Mouse (Mus musculus): ENCODE measurements around the gene Ppp1ca.

Ppp1ca gene

GRCm38 (mm10) chr19:4155223-4156072 is 36.4 kb upstream of the Ppp1ca start:
- DNase-seq: no peak

DNA sequence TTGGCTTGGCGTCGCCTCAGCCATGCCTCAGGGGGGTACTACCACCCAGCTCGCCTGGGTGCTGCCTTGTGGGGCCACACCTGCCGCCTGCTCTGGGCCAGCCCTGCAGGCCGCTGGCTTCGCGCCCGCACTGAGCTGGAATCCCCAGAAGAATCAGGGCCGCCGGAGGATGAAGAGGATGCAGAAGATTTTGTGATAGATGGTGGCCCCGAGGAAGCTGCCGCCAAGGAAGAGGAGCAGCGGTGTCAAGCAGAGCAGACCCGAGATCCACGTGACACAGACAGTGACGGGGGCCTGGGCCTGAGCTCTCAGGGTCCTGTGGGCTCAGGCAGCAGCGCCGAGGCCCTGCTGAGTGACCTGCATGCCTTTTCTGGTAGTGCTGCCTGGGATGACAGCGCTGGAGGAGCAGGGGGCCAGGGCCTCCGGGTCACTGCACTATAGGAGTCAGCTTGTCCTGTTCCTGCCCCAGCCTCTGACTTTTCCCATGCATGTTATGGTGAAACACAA is 35.7 kb upstream of the Ppp1ca start:
- no peak for DNase-seq

DNA sequence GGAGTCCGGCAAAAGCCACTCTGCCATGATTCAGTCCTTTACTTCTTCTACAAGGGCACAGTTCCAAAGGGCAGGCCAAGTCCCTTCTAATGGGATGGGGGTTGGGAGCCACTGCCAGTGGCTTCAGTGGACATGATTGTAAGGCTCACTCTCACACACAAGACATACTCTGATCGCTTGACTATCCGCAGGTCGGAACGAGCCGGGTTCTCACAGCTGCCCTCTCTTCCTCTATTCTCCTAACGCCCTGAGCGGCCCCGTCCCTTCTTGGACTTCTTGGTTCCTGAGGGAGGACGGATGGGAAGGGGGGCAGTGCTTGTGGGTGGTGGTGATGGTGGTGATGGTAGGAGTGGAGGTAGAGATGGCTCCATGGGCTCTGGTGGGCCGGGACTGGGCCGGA is 35.1 kb upstream of the Ppp1ca start:
- DNase-seq: no peak

GRCm38 (mm10) chr19:4159049-4159448 is 32.8 kb upstream of the Ppp1ca start:
- no peak for DNase-seq

DNA sequence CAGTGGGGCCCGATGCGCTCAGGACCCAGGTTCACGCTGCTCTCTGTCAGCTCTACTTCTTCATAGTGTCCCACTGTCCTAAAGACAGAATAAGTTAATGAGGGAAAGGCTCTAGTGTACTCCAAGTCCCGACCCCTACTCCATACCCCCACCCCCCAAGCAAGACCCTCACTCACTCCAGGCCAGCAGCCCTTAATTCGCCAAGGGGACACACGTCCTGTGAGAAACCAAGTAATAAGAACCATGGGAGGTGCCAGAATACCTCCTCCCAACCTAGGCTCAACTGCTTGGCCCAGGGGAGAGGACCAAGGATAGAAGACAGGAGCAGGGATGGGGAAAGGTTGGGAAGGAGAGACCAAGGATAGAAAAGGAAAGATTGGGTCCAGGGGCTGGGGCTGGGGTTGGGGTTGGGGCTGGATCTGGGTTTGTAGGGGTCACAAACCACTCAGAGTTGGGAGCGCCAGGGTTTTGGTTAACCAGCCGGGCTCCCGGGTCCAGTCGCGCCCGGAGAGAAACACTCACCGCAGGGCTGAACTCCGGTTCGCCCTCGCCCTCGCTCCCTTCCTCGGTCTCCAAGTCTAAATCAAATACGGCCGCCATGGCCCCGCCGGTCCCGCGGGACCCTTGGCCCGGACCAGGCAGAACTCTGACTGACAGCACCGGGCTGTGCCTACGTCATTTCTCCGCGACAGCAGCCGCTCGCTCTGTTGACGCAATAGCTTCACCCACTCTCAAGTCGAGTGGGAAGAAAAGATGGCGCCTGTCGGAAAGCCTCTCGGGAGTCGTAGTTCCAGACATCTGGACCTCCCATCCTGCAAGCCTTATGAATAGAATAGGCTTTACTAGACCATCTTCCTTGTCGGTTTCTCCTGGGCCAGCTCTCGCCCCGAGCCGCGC is 29.0 kb upstream of the Ppp1ca start, which contains the start of gene Rps6kb2:
Gene Rps6kb2 (minus strand): TSS at position 709 of the 897 bp plus-strand sequence.
- peak; percentile 98 for DNase-seq

- no peak for DNase-seq
Measured at GRCm38 (mm10) chr19:4163543-4163887, 28.4 kb upstream of the Ppp1ca start.

- no peak for DNase-seq
Measured at GRCm38 (mm10) chr19:4164100-4164499, 27.8 kb upstream of the Ppp1ca start.

- DNase-seq: no peak
Measured at GRCm38 (mm10) chr19:4164721-4165120, 27.1 kb upstream of the Ppp1ca start.

- DNase-seq: no peak
Measured at GRCm38 (mm10) chr19:4166678-4167476, 25.0 kb upstream of the Ppp1ca start.

- peak; percentile 99 for DNase-seq
Measured at GRCm38 (mm10) chr19:4169378-4169784, 22.5 kb upstream of the Ppp1ca start.

DNA sequence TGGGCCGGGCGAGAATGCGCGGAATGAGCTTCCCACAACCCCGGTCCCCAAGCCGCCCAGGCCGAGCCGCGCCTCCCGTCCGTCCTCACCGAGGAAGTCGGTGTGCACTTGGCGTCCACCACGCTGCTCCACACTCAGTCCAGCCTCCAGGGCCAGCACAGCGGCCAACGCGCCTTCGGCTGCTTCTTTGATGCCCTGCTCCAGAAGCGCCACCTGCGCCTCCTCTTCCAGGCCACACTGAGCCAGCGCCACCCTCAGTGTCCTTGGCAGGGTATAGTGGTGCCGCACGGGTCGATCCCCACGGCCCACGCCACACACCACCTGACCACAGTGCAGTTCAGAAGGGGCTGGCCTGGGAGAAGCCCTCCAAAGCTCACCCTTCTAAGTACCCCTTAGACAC is 22.1 kb upstream of the Ppp1ca start:
- DNase-seq: no peak

DNA sequence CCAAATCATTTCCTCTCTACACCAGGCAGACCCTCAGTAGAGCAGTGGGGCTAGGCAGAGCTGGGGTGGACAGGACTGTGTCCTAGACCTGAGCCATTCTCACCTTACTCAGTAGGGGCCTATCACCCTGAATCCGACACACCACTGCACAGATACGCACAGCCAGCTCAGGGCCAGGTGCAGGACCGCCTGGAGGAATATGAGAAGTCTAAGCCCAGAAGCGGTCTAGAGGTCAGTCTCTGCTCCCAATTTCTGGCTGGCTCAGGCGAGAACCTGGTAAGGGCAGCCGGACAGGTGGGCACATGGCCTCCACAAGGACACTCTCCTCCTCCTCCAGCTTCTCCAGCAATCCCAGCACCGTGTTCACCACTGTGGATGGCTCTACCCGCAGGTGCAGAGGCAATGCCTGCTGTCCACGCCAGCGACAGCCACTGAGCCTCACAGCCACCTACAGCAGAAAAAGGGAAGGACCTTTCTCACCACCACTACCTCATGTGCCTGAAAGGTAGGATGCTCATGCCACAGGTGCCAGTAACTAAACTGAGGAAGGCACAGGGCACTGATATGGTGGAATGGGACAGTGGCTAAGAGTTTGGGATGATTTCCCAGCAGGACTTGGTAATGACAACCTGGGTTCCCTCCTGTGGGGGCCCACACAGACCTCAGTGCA is 21.0 kb upstream of the Ppp1ca start:
- no peak for DNase-seq

DNA sequence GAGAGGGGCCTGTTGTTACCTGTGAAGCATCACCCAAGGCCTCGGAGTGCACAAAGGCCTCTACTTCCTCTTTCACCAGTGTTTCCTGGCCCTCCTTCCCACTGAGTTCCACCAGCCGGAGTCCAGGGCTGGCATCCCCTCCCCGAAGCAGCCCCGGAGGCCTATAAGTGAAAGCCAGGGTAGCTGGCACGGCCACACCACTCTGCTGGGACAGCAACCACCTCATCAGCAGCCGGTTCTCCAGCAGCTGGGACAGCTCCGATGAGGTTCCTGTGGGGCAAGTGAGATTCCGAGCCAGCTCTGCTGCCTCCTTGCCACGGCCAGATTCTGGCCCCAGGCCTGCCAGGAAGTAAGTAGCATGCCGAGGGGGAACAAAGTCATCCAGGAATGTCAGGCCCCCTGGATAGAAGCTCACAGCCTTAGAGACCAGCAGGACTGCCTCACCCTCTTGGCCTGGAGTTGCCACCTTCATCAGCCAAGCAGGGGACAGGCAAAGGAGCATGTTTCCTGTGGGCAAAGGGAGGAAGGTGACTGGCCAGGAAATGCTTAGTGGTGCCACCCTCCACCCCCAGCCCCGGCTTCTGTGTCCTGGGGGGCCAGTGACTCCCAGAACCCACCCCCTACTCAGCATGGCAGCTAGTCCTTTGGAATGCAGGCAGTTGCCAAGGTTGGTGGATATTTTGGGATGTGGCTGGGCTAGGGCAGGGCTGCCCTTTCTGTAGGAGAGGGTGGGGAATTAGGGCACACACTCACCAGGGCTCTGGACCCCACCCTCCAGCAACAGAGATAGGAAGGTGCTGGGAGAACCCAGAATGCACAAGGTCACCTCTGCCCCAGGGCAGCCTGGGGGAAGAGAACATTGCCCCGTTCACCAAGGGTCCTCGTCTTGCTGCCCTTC is 20.2 kb upstream of the Ppp1ca start:
- no peak for DNase-seq

- DNase-seq: no peak
Measured at GRCm38 (mm10) chr19:4172925-4173324, 18.9 kb upstream of the Ppp1ca start.

DNA sequence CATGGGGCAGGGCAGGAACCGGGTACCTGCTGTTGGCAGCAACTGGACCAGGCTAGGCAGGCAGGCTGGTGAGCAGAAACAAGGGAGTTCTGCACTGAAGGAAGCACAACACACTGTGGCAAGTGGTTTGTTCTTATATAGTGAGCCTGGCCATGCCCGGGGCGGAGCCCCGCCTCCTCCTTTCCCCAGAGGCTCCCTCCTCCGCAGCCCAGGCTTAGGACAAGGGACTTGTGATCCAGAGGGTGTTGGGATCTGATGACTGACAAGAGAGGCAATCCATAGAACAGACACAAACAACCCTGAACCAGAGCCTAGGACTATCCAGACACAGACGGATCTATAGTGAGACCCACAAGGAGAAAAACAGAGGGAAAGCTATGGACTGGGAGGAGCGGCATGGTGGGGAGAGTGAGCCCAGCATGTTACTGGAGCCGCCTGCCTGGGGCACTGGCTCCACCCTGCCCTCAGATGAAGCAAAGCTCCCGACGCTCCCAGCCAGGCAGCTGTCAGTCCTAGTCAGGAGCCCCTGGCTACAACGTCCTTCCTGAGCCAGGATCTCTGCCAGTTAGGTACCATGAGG is 16.4 kb upstream of the Ppp1ca start, which contains the start of gene Carns1:
Gene Carns1 (minus strand): TSS at position 112 of the 580 bp plus-strand sequence.
- DNase-seq: peak; percentile 62

DNA sequence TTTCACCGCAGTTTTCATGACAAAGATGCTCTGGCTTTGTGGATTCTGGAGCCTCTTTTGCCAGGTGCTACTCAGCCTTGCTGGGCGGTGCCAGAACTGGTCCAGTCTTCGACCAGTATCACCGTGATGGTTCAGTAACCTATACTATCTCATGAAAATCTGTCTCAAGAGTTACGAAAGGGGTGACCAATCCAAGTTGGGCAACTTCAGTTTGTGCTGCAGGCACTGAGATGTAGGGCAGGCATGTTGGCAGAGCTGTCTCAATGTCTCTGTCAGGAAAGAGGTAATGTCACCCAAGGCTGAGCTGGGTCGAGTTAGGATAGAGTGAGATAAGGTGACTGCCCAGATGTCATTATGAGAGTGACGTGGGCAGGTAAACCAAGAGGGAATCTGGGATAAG is 11.5 kb upstream of the Ppp1ca start:
- no peak for DNase-seq

- DNase-seq: peak; percentile 87
Measured at GRCm38 (mm10) chr19:4181892-4182291, 10.0 kb upstream of the Ppp1ca start.

GRCm38 (mm10) chr19:4183689-4184088 is 8.2 kb upstream of the Ppp1ca start:
- peak; percentile 67 for DNase-seq

DNA sequence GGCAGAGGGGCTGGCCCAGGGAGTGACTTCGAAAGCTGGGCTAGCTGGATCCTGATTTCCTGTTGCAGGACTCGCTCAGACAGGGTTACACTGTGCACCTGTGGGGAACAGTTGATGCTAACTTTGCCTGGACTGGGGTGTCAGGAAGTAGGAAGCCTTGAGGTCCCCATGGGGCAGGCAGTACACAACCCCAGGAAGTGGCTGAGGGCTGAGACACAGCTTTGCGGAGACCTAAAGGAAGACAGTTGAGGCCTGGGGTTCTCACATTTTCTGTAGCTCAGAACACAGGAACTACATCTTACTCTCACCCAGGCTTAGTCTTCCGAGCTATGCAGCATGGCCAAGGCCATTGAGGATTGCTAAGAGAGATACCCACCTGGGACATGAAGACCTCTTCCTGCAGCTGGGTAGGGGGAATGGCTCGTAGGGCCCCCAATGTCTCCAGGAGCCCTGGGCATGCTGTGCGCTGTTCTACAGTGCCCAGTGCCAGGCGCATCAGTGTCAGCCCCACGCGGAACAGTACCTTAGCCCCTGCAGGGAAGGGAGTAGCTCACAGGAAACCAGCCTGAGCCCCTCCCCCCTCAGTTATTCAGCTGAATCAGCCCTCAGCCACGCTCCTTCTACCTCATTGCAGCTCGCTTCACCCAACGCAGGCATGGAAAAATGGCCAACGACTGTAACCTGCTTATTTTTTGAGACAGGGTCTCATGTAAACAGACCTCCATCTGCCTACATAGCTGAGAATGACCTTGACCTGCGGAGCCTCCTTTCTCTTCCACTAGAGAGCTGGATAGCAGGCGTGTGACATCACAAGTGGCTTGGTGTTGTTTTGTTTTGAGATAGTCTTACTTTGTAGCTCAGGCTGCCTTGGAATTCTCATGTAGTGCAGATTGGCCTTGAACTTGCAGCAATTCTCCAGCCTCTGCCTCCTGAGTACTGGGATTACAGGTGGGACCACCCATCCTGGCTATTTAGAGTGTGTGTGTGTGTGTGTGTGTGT is 6.6 kb upstream of the Ppp1ca start:
- DNase-seq: no peak
